Mouse (Mus musculus): Measurements from ENCODE around the gene Katnb1.

DNA sequence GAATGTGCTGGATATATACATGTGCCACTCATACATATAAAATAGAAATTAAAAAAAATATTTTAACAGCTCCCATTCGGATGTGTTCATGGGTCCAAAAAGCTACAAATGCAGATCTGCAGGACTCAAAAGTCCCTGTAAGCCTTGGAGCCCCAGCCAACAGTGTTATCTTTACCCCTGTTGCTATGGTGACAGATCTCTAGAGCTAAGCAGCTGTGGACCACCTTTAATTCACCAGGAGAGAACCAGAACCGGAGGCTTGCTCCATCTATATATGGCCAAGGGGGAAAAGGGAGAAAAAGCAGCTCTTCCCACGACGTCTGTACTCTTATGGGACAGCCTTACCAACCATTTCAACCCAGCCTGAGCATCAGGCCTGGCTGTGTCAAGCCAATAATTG is 36.2 kb upstream of the Katnb1 start:
- no peak for TF ChIP-seq CTCF (IDR thresholded peaks at IDR 0.05; ENCODE audit: low read depth)
- TF ChIP-seq EP300 (optimal IDR thresholded peaks at IDR 0.05): no peak
